Mouse (Mus musculus) mesoderm, embryonic 11.5 days (tissue): ENCODE results near the gene Gm49403.

Experiments used
- DNase-seq: peaks from one replicate; pipeline ENCODE4 v3.0.0-alpha.2; 2012; ENCODE audit warnings: low read depth, low spot score

Gene Gm49403

GRCm38 (mm10) chr19:8911810-8912209 is 28.1 kb downstream of the Gm49403 start:
- DNase-seq = no peak

GRCm38 (mm10) chr19:8914212-8914611 is 30.5 kb downstream of the Gm49403 start:
- DNase-seq = no peak

- DNase-seq = no peak
These were observed 35.3 kb downstream of the Gm49403 start for GRCm38 (mm10) chr19:8919000-8919399.

- DNase-seq = no peak
These were observed 35.9 kb downstream of the Gm49403 start for GRCm38 (mm10) chr19:8919684-8920072.

GRCm38 (mm10) chr19:8920073-8920736 is 36.5 kb downstream of the Gm49403 start, which contains the start of gene B3gat3:
Gene B3gat3, plus strand, starts transcription at chr19:8920374.
- peak; percentile 94 for DNase-seq

GRCm38 (mm10) chr19:8920836-8921291 is 37.1 kb downstream of the Gm49403 start:
- DNase-seq = peak; percentile 68

GRCm38 (mm10) chr19:8921741-8922140 is 38.0 kb downstream of the Gm49403 start:
- DNase-seq = no peak

GRCm38 (mm10) chr19:8926766-8927165 is 43.0 kb downstream of the Gm49403 start:
- DNase-seq = no peak

- DNase-seq = no peak
These were observed 44.3 kb downstream of the Gm49403 start for GRCm38 (mm10) chr19:8927891-8928525.

- DNase-seq = no peak
These were observed 45.0 kb downstream of the Gm49403 start for GRCm38 (mm10) chr19:8928689-8929223.

GRCm38 (mm10) chr19:8929224-8930088 is 45.7 kb downstream of the Gm49403 start, which contains the start of the genes Rom1 and Eml3:
Gene Rom1, minus strand, starts transcription at chr19:8929356.
Gene Eml3, plus strand, starts transcription at chr19:8929552.
- DNase-seq = peak; percentile 80

- no peak for DNase-seq
These were observed 46.4 kb downstream of the Gm49403 start for GRCm38 (mm10) chr19:8930117-8930516.

- no peak for DNase-seq
These were observed 47.0 kb downstream of the Gm49403 start for GRCm38 (mm10) chr19:8930771-8931170.

GRCm38 (mm10) chr19:8936736-8937135 is 53.0 kb downstream of the Gm49403 start:
- no peak for DNase-seq
